In genomic region chr3:50881437-50882248, GRCm38 (mm10) we compare ENCODE assay signal across 14 mouse cellular contexts.
DNase-seq lines count a peak whose midpoint lies in the region; ATAC-seq and TF ChIP-seq lines count a peak whose summit lies in the region.
"Had no signal": no experiment of that assay in that cellular context is flagged by ENCODE, and none has a peak within 500 bp of the region (broad histone marks: within the 10 kb centered on the region; RNA-seq: fewer than 3 reads in every experiment).

No protein-coding gene starts in this region.

- intact Hi-C loops in left cerebral cortex, adult 2 months (cut with DNase I), result no loop called here

- H3K36me3 ChIP-seq in forebrain, embryonic 14.5 days (ENCODE audit: control insufficient read depth, insufficient read depth, low read length), result no peaks in the 10 kb centered on the region
- no peaks in the 10 kb centered on the region for H3K36me3 ChIP-seq in midbrain, embryonic 10.5 days
- H3K36me3 ChIP-seq in neural tube, embryonic 15.5 days, result no peaks in the 10 kb centered on the region
- H3K36me3 ChIP-seq in heart, embryonic 10.5 days, result no peaks in the 10 kb centered on the region
- H3K36me3 ChIP-seq in lung, postnatal 0 days (ENCODE audit: insufficient read depth, low read length), result no peaks in the 10 kb centered on the region

- 4% methylated on average over 9 of the region's 9 CpGs for WGBS in forebrain, embryonic 14.5 days
- 8% methylated on average over 9 of the region's 9 CpGs for WGBS in midbrain, embryonic 10.5 days
- 14% methylated on average over 9 of the region's 9 CpGs for WGBS in neural tube, embryonic 15.5 days
- 18% methylated on average over 9 of the region's 9 CpGs for WGBS in heart, embryonic 10.5 days
- 33% methylated on average over 9 of the region's 9 CpGs for WGBS in lung, postnatal 0 days

- no peaks in the 10 kb centered on the region for H3K9me3 ChIP-seq in forebrain, embryonic 14.5 days (replicated peaks; ENCODE audit: control insufficient read depth, low read length)
- H3K9me3 ChIP-seq in midbrain, embryonic 10.5 days (replicated peaks), result no peaks in the 10 kb centered on the region
- H3K9me3 ChIP-seq in neural tube, embryonic 15.5 days (replicated peaks), result no peaks in the 10 kb centered on the region
- H3K9me3 ChIP-seq in heart, embryonic 10.5 days, result no peaks in the 10 kb centered on the region
- H3K9me3 ChIP-seq in lung, postnatal 0 days (ENCODE audit: low read length), result no peaks in the 10 kb centered on the region

- no peak overlapping the region for H3K9ac ChIP-seq in forebrain, embryonic 14.5 days (ENCODE audit: low read length)
- no peak overlapping the region for H3K9ac ChIP-seq in neural tube, embryonic 15.5 days (replicated peaks)
- no peak overlapping the region for H3K9ac ChIP-seq in lung, postnatal 0 days (replicated peaks; ENCODE audit: low read depth)

- H3K4me2 ChIP-seq in forebrain, embryonic 14.5 days (ENCODE audit: low read length), result no peak overlapping the region
- no peak overlapping the region for H3K4me2 ChIP-seq in neural tube, embryonic 15.5 days
- H3K4me2 ChIP-seq in lung, postnatal 0 days (replicated peaks; ENCODE audit: low read depth, low read length), result no peak overlapping the region

- H3K4me3 ChIP-seq in left cerebral cortex, adult 2 months, result no peak overlapping the region
- H3K4me3 ChIP-seq in forebrain, embryonic 14.5 days (ENCODE audit: low read depth, low read length), result no peak overlapping the region
- H3K4me3 ChIP-seq in midbrain, embryonic 10.5 days, result peak overlapping the region; percentile 32
- no peak overlapping the region for H3K4me3 ChIP-seq in neural tube, embryonic 15.5 days (replicated peaks)
- H3K4me3 ChIP-seq in heart, embryonic 10.5 days, result no peak overlapping the region
- H3K4me3 ChIP-seq in lung, postnatal 0 days (ENCODE audit: low read depth, low read length), result no peak overlapping the region

- H3K4me1 ChIP-seq in forebrain, embryonic 14.5 days (ENCODE audit: control insufficient read depth, insufficient read depth, low read length), result peaks cover 16% of the 10 kb centered on the region
- peaks cover 26% of the 10 kb centered on the region for H3K4me1 ChIP-seq in midbrain, embryonic 10.5 days
- H3K4me1 ChIP-seq in neural tube, embryonic 15.5 days, result peaks cover 14% of the 10 kb centered on the region; the same call in 1 of the 2 replicates
- 0 out of 2 replicates have a peak, but pooled peaks cover 3% of the 10 kb centered on the region for H3K4me1 ChIP-seq in heart, embryonic 10.5 days
- no peaks in the 10 kb centered on the region for H3K4me1 ChIP-seq in lung, postnatal 0 days (ENCODE audit: insufficient read depth, low read depth, low read length)

- peak overlapping the region; percentile 75; the same call in 1 of the 2 replicates for H3K27ac ChIP-seq in left cerebral cortex, adult 2 months
- peak overlapping the region; percentile 49; the same call in 1 of the 2 replicates for H3K27ac ChIP-seq in forebrain, embryonic 14.5 days (ENCODE audit: low read depth, low read length)
- H3K27ac ChIP-seq in midbrain, embryonic 10.5 days (replicated peaks), result peak overlapping the region; percentile 86
- peak overlapping the region; percentile 67 for H3K27ac ChIP-seq in neural tube, embryonic 15.5 days (replicated peaks)
- no peak overlapping the region for H3K27ac ChIP-seq in heart, embryonic 10.5 days
- H3K27ac ChIP-seq in lung, postnatal 0 days (ENCODE audit: low read length), result no peak overlapping the region

- H3K27me3 ChIP-seq in forebrain, embryonic 14.5 days (replicated peaks; ENCODE audit: control insufficient read depth, insufficient read depth, low read length), result no peaks in the 10 kb centered on the region
- H3K27me3 ChIP-seq in midbrain, embryonic 10.5 days (ENCODE audit: low read depth, poor library complexity, severe bottlenecking), result no peaks in the 10 kb centered on the region
- no peaks in the 10 kb centered on the region for H3K27me3 ChIP-seq in neural tube, embryonic 15.5 days (replicated peaks)
- H3K27me3 ChIP-seq in heart, embryonic 10.5 days (ENCODE audit: insufficient read depth, poor library complexity, severe bottlenecking), result no peaks in the 10 kb centered on the region
- no peaks in the 10 kb centered on the region for H3K27me3 ChIP-seq in lung, postnatal 0 days (replicated peaks; ENCODE audit: insufficient read depth, low read length)

- DNase-seq in left cerebral cortex, adult 2 months (ENCODE audit: extremely low spot score in 1 of 2, low spot score in 2 of 2), result no peak
- DNase-seq in left cerebral cortex, adult 8-10 months (ENCODE audit: low spot score in 2 of 2), result no peak
- peak; percentile 48 for DNase-seq in forebrain, embryonic 14.5 days (ENCODE audit: low spot score)
- peak; percentile 51 for DNase-seq in midbrain, embryonic 10.5 days (ENCODE audit: low spot score)
- no peak for DNase-seq in heart, embryonic 10.5 days (ENCODE audit: low spot score)
- no peak for DNase-seq in gastrocnemius, postnatal 25 days
- DNase-seq in lung, postnatal 0 days (ENCODE audit: low spot score), result no peak
- DNase-seq: adrenal gland, postnatal 36 days; cerebellum, adult 8-10 months; heart, postnatal 10 days; kidney, adult 9 months; lung, postnatal 36 days had no signal

- TF ChIP-seq CTCF in left cerebral cortex, adult 2 months (IDR thresholded peaks at IDR 0.05), result no peak
- TF ChIP-seq CTCF in lung, postnatal 0 days (IDR thresholded peaks at IDR 0.05), result no peak

- ATAC-seq in forebrain, embryonic 14.5 days, result peak; percentile 73
- peak; percentile 66 for ATAC-seq in neural tube, embryonic 15.5 days (ENCODE audit: low FRiP score)
- ATAC-seq in lung, postnatal 0 days, result no peak
- ATAC-seq: Patski had no signal

- TF ChIP-seq EP300 in lung, postnatal 0 days (IDR thresholded peaks at IDR 0.05), result no peak

Comparison
In these comparisons a context has a peak if more than half of its experiments do, and no peak if none do; other contexts are left out.
1. DNase-seq: peak in forebrain, embryonic 14.5 days (single experiment) and midbrain, embryonic 10.5 days (single experiment); none in left cerebral cortex, adult 2 months (0 of 2), left cerebral cortex, adult 8-10 months (0 of 2), heart, embryonic 10.5 days (single experiment), gastrocnemius, postnatal 25 days (single experiment) and lung, postnatal 0 days (single experiment).
2. H3K27ac ChIP-seq: peak in left cerebral cortex, adult 2 months (single experiment), forebrain, embryonic 14.5 days (single experiment), midbrain, embryonic 10.5 days (single experiment) and neural tube, embryonic 15.5 days (single experiment); none in heart, embryonic 10.5 days (single experiment) and lung, postnatal 0 days (single experiment).